Mouse (Mus musculus) kidney, embryonic 16.5 days (tissue): Measurements from ENCODE around the gene Krt10. TPM values are rescaled to one million over a fixed set of nuclear protein-coding genes. Genes with fewer than 3 reads are reported as not detected.

Experiments
- ATAC-seq: fragments of 200-750 bp; cut with Nextera tagmentation; 2 replicates; pipeline ENCODE4 v1.8.0; 2017; ENCODE audit warnings: moderate TSS enrichment; ENCODE audit not compliant: low FRiP score, low TSS enrichment
- H3K27ac ChIP-seq: fragments of 300-500 bp; sonication (generic); 2 replicates; pipeline ENCODE4 v1.5.1; 2014; ENCODE audit warnings: low read length
- H3K27me3 ChIP-seq: fragments of 300-500 bp; sonication (generic); 2 replicates; pipeline ENCODE4 v1.6.1; 2014; ENCODE audit warnings: low read length, control low read depth, mixed read lengths; ENCODE audit not compliant: insufficient read depth
- H3K36me3 ChIP-seq: fragments of 300-500 bp; sonication (generic); 2 replicates; pipeline ENCODE4 v1.6.1; 2014; ENCODE audit warnings: low read length, control low read depth, mixed read lengths; ENCODE audit not compliant: insufficient read depth
- H3K4me1 ChIP-seq: fragments of 300-500 bp; sonication (generic); 2 replicates; pipeline ENCODE4 v1.6.1; 2014; ENCODE audit warnings: low read length, control low read depth, mixed read lengths; ENCODE audit not compliant: insufficient read depth
- H3K4me2 ChIP-seq: fragments of 300-500 bp; sonication (generic); replicated peaks from 2 replicates; pipeline ENCODE4 v1.6.1; 2014; ENCODE audit warnings: low read depth, low read length
- H3K4me3 ChIP-seq: fragments of 300-500 bp; sonication (generic); 2 replicates; pipeline ENCODE4 v1.5.1; 2014; ENCODE audit warnings: mild to moderate bottlenecking, low read length
- H3K9ac ChIP-seq: fragments of 300-500 bp; sonication (generic); replicated peaks from 2 replicates; pipeline ENCODE4 v1.6.1; 2014; ENCODE audit warnings: low read length
- H3K9me3 ChIP-seq: fragments of 300-500 bp; sonication (generic); 2 replicates; pipeline ENCODE4 v1.6.1; 2016; ENCODE audit warnings: low read length, control low read depth
- WGBS: fragments of 180-500 bp; shearing (Covaris S2); extraction: QIAGEN DNeasy Blood & Tissue Kit; methylation state at CpG from one replicate; pipeline ENCODE4 v1.1.7; 2014; 5-methylcytosine and 5-hydroxymethylcytosine counted together
- polyA plus RNA-seq: library from polyadenylated mRNA; unstranded; fragments of >200 nt; fragmentation: Nextera tagmentation; extraction: Ambion mirVana; gene quantifications from 2 replicates; pipeline ENCODE4 v1.2.1, GENCODE M21; 2015

Krt10 gene
- polyA plus RNA-seq, 1 experiment from 2014 or later, result 18.4 TPM

DNA sequence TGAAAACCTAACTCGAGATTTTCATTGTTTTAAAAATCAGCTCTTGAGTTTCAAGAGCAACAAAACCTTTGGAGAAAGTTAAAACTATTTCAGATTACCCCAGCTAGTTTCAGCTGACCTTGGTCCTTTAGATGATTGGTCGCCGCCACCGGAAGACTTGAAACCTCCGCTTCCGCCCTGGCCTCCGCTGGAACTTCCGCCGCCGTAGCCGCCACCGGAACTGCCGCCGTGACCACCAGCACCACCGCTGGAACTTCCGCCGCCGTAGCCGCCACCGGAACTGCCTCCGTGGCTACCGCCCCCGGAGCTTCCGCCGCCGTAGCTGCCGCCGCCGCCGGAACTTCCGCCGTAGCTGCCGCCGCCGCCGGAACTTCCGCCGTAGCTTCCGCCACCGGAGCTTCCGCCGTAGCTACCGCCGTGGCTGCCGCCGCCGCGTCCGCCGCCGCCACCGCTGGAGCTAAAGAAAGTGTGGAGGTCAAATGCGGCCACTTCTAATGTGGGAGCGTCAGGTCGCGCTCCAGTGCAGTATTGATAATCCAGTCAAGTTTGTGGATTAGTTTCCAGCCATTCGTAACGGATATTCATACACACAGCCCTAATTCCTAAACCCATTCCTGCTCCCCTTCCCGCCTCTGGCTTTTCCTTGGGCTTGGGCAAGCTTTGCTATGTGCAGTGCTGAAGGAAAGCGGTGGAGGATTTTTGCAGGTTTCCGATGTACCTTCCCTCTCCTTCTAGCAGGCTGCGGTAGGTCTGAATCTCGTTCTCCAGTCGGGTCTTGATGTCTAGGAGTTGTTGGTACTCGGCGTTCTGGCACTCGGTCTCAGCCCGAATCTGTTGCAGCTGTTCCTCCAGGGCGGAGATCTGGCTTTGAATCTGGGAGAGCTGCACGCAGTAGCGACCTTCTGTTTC is 3.1 kb downstream of the Krt10 start:
- peak overlapping the region; percentile 83 for H3K9ac ChIP-seq
- H3K27me3 ChIP-seq, result peaks cover 3% of the 10 kb centered on the region; the same call in 1 of the 2 replicates
- H3K27ac ChIP-seq, result peak overlapping the region; percentile 100
- peak overlapping the region; percentile 74 for H3K4me3 ChIP-seq
- no peaks in the 10 kb centered on the region for H3K36me3 ChIP-seq
- H3K4me2 ChIP-seq, result peak overlapping the region; percentile 80
- H3K9me3 ChIP-seq, result no peaks in the 10 kb centered on the region
- ATAC-seq, result peak; percentile 89
- WGBS, result 1% methylated on average over 71 of the region's 71 CpGs
- H3K4me1 ChIP-seq, result no peaks in the 10 kb centered on the region; the same call in 1 of the 2 replicates

DNA sequence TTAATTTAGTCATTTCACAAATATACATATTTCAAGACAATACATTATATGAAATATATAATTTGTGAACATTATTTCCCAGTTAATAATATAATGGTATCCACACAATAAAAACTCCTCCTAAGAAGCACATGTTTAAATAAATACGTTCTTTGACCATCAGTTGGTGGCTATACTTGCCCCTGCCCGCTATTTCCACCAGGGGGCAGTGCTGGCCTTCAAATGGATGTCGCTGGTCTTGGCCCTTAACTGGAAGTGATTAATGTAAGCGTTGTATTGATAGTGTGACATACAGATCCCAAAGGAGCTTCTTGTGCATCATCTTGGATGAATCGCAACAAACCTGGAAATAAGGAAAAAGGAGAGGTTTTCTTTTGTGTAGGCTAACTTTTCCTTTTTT is 9.6 kb downstream of the Krt10 start:
- H3K36me3 ChIP-seq, result no peaks in the 10 kb centered on the region
- WGBS, result 20% methylated on average over 5 of the region's 5 CpGs
- H3K4me1 ChIP-seq, result no peaks in the 10 kb centered on the region
- no peak overlapping the region for H3K9ac ChIP-seq
- H3K4me2 ChIP-seq, result no peak overlapping the region
- H3K9me3 ChIP-seq, result no peaks in the 10 kb centered on the region
- no peak overlapping the region for H3K27ac ChIP-seq
- ATAC-seq, result no peak
- H3K27me3 ChIP-seq, result peaks cover 3% of the 10 kb centered on the region; the same call in 1 of the 2 replicates
- H3K4me3 ChIP-seq, result no peak overlapping the region

DNA sequence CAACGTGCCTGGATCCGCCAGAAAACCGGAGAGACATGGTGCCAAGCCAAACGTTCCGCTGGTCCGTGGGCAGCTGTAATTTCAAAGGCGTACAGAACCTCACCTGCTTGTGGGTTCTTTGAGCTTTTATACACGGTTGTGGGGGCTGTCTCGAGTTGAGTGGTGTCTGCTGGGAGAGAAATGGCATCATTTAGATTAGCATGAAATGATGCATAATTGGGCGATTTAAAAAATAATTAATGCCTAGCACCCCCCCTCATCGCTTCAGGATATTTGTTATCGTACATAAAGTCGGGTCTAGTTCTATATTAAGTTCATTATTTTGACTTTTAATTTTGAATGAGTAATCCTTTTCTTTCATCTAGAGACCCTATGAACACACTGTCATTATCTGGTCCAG is 14.4 kb downstream of the Krt10 start, which contains the start of gene Krt28:
Gene Krt28 (minus strand): TSS at position 101 of the 400 bp plus-strand sequence.
- Histone ChIP-seq H3K27me3 (no peaks in the 10 kb centered on the region), H3K9me3 (no peaks in the 10 kb centered on the region), H3K4me2 (no peak within 1 kb of the TSS), H3K36me3 (no peaks in the 10 kb centered on the region), H3K4me1 (no peaks in the 10 kb centered on the region), H3K9ac (no peak within 1 kb of the TSS), H3K4me3 (no peak within 1 kb of the TSS), H3K27ac (no peak within 1 kb of the TSS)
- no peak for ATAC-seq
- WGBS, result 84% methylated on average over 13 of the region's 13 CpGs

DNA sequence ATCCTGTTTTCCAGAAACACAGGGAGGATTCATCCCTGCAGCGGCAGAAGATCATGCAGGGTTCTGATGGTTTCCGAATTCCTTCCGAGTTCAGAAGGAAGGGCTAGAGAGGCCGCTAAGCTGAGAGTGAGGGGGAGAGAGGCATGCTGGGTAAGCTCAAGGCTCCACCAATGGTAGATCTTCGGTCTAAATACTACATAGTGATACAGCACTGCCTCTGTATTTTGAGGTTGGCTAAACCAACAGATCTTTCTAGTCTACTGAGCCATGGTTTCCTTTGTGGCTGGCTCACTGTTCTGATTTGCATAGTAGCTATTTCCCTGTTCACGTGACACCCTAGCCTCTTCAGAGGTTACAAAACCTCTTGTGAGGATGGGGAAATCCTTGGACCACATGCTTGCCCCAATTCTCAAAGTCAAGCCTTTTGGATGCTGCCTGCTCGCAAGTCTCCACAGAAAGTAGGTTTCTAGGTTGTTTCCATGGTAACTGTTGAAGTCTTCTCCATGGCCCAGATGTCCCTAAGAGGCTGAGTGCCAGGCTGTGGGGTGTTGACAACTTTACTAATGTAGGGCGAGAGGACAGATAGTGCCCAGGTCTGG is 19.2 kb downstream of the Krt10 start:
- Histone ChIP-seq H3K4me2 (no peak overlapping the region), H3K36me3 (no peaks in the 10 kb centered on the region), H3K9ac (no peak overlapping the region), H3K27me3 (no peaks in the 10 kb centered on the region), H3K4me1 (no peaks in the 10 kb centered on the region), H3K9me3 (no peaks in the 10 kb centered on the region), H3K4me3 (no peak overlapping the region), H3K27ac (no peak overlapping the region)
- 89% methylated on average over 8 of the region's 8 CpGs for WGBS
- ATAC-seq, result no peak

GRCm38 (mm10) chr11:99369229-99369628 is 19.9 kb downstream of the Krt10 start:
- ATAC-seq, result no peak
- Histone ChIP-seq H3K27me3 (no peaks in the 10 kb centered on the region), H3K4me2 (no peak overlapping the region), H3K9ac (no peak overlapping the region), H3K36me3 (no peaks in the 10 kb centered on the region), H3K4me3 (no peak overlapping the region), H3K9me3 (no peaks in the 10 kb centered on the region), H3K4me1 (no peaks in the 10 kb centered on the region), H3K27ac (no peak overlapping the region)
- 9% methylated on average over 3 of the region's 3 CpGs for WGBS

GRCm38 (mm10) chr11:99366791-99367190 is 22.4 kb downstream of the Krt10 start:
- H3K36me3 ChIP-seq, result no peaks in the 10 kb centered on the region
- no peak overlapping the region for H3K4me2 ChIP-seq
- H3K9me3 ChIP-seq, result no peaks in the 10 kb centered on the region
- WGBS, result 42% methylated on average over 10 of the region's 10 CpGs
- H3K27ac ChIP-seq, result no peak overlapping the region
- no peak overlapping the region for H3K9ac ChIP-seq
- ATAC-seq, result no peak
- no peaks in the 10 kb centered on the region for H3K27me3 ChIP-seq
- no peak overlapping the region for H3K4me3 ChIP-seq
- H3K4me1 ChIP-seq, result no peaks in the 10 kb centered on the region

DNA sequence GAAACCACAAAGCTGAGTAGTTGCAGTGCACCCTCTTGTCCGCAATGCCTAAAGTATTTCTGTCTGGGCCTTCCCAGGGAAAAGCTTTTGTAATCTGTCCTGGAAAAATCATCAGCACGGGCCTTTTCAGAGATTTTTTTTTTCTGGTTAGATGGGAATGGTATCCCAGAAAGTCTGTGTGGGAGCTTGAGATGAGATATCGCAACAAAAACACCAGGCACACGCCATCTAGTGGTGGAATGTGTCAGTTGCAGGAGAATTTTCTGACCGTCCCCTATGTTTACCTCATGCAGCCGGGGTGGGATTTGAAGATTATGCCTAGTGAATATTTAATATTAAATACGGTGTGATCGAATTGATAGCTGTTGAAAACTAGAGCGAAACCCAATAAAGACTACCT is 24.8 kb downstream of the Krt10 start:
- Histone ChIP-seq H3K4me1 (no peaks in the 10 kb centered on the region), H3K9ac (no peak overlapping the region), H3K36me3 (no peaks in the 10 kb centered on the region), H3K9me3 (no peaks in the 10 kb centered on the region), H3K4me2 (no peak overlapping the region), H3K27me3 (no peaks in the 10 kb centered on the region), H3K4me3 (no peak overlapping the region), H3K27ac (no peak overlapping the region)
- no peak for ATAC-seq
- WGBS, result 23% methylated on average over 9 of the region's 9 CpGs

GRCm38 (mm10) chr11:99361423-99361822 is 27.7 kb downstream of the Krt10 start:
- Histone ChIP-seq H3K4me1 (no peaks in the 10 kb centered on the region), H3K9me3 (no peaks in the 10 kb centered on the region), H3K36me3 (no peaks in the 10 kb centered on the region), H3K27me3 (no peaks in the 10 kb centered on the region), H3K27ac (no peak overlapping the region), H3K4me3 (no peak overlapping the region), H3K4me2 (no peak overlapping the region), H3K9ac (no peak overlapping the region)
- ATAC-seq, result no peak
- 70% methylated on average over 8 of the region's 8 CpGs for WGBS

DNA sequence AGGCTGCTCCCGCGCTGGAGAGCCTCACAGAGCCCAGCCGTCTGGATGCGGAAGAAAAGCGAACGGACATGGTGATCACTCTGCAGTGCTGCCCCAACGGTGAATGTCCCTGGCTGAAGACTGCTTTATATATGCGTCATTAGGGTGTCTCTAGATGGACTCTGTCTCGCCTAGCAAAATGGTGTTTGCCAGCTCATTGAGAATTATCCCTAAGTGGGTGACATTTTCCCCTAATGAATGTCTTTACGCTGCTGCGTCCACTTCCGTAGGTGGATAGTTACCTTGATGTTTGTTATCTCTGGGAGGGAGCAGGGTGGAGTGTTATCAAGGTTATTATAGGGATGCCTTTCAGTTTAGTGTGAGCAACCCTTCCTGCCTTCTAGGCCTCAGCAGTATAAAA is 38.2 kb downstream of the Krt10 start, which contains the start of gene Krt27:
Gene Krt27 (minus strand): TSS at position 101 of the 400 bp plus-strand sequence.
- 77% methylated on average over 12 of the region's 12 CpGs for WGBS
- Histone ChIP-seq H3K27me3 (no peaks in the 10 kb centered on the region), H3K9ac (no peak within 1 kb of the TSS), H3K4me1 (no peaks in the 10 kb centered on the region), H3K27ac (no peak within 1 kb of the TSS), H3K36me3 (no peaks in the 10 kb centered on the region), H3K4me2 (no peak within 1 kb of the TSS), H3K9me3 (no peaks in the 10 kb centered on the region), H3K4me3 (no peak within 1 kb of the TSS)
- no peak for ATAC-seq
